Comparison of ENCODE assay signal across 11 mouse cellular contexts in the genomic region with DNA sequence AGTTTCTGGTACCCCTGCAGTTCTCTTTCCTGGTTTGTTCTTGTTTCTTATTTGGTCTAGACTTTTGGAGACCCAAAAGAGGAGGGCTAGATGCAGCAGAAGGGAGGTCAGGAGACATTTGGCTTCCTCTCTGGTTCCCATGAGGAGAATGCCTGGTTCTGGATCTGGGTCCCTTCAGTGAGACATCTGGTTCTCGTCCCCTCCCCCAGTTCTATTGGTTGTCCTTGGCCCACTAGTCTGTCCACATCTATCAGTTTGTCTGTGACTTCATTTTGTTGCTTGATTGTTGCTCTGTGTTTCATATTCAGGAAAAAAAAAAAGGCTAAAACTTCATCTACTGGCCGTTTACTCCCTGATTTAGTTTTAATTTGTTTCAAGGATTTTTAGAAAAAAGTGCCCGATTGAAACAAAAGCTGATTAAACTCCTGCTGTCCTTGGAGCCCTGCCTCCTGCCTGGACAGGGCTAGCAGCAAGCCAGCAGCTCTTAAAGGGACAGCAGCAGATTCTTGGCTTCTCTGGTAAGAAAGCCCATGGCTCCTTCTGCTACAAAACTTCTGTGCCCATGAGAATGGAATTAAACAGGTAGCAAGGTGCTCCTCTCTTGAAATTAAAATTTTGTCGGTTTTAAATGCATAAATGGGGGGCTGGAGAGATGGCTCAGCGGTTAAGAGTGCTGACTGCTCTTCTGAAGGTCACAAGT. TPM values are rescaled to one million over a fixed set of nuclear protein-coding genes. Genes with fewer than 3 reads are reported as not detected.
DNase-seq lines count a peak whose midpoint lies in the region; ATAC-seq and TF ChIP-seq lines count a peak whose summit lies in the region.
"Had no signal": no experiment of that assay in that cellular context is flagged by ENCODE, and none has a peak within 500 bp of the region (broad histone marks: within the 10 kb centered on the region; RNA-seq: fewer than 3 reads in every experiment).

No protein-coding gene starts in this region.

- TF ChIP-seq POLR2A in ES-Bruce4 (IDR thresholded peaks at IDR 0.05; ENCODE audit: insufficient read depth, low read length): no peak

- TF ChIP-seq CTCF in ES-Bruce4 (IDR thresholded peaks at IDR 0.05; ENCODE audit: low read depth, low read length): no peak

- H3K9me3 ChIP-seq in kidney, embryonic 16.5 days (ENCODE audit: low read length): no peaks in the 10 kb centered on the region
- H3K9me3 ChIP-seq in ES-Bruce4 (replicated peaks; ENCODE audit: control insufficient read depth, insufficient read depth, low read length, poor library complexity, severe bottlenecking): no peaks in the 10 kb centered on the region
- no peaks in the 10 kb centered on the region for H3K9me3 ChIP-seq in embryonic facial prominence, embryonic 10.5 days
- H3K9me3 ChIP-seq: limb, embryonic 12.5 days had no signal

- H3K36me3 ChIP-seq in kidney, embryonic 16.5 days (ENCODE audit: insufficient read depth, low read length): no peaks in the 10 kb centered on the region
- no peaks in the 10 kb centered on the region for H3K36me3 ChIP-seq in ES-Bruce4 (ENCODE audit: control insufficient read depth, insufficient read depth, low read length, poor library complexity, severe bottlenecking)
- no peaks in the 10 kb centered on the region for H3K36me3 ChIP-seq in embryonic facial prominence, embryonic 10.5 days (replicated peaks)
- H3K36me3 ChIP-seq: limb, embryonic 12.5 days had no signal

- no peaks in the 10 kb centered on the region for H3K4me1 ChIP-seq in kidney, embryonic 16.5 days (ENCODE audit: insufficient read depth, low read length)
- peaks cover 1% of the 10 kb centered on the region for H3K4me1 ChIP-seq in ES-Bruce4 (ENCODE audit: control insufficient read depth, insufficient read depth, low read length)
- H3K4me1 ChIP-seq in brown adipose tissue, adult 24 weeks (ENCODE audit: control insufficient read depth, insufficient read depth, insufficient read length, low read length): no peaks in the 10 kb centered on the region
- H3K4me1 ChIP-seq in embryonic facial prominence, embryonic 10.5 days: no peaks in the 10 kb centered on the region
- H3K4me1 ChIP-seq: limb, embryonic 12.5 days had no signal

- peak; percentile 29 to 52 for DNase-seq in cerebellum, postnatal 10 days
- DNase-seq in cerebellum, adult 8-10 months: no peak
- peak; percentile 18 for DNase-seq in kidney, postnatal 14 days
- no peak for DNase-seq in embryonic facial prominence, embryonic 10.5 days (ENCODE audit: low spot score)

- no peak for ATAC-seq in kidney, embryonic 16.5 days (ENCODE audit: low FRiP score, low TSS enrichment)
- no peak for ATAC-seq in inflammation-experienced regulatory T-cells, adult 6 months
- ATAC-seq: midbrain, embryonic 16.5 days; Patski had no signal

- WGBS in kidney, embryonic 16.5 days: 31% methylated on average over 5 of the region's 5 CpGs
- 29% methylated on average over 5 of the region's 5 CpGs for WGBS in embryonic facial prominence, embryonic 10.5 days

- no peak overlapping the region for H3K4me2 ChIP-seq in kidney, embryonic 16.5 days (replicated peaks; ENCODE audit: low read depth, low read length)
- H3K4me2 ChIP-seq: limb, embryonic 12.5 days had no signal

- no peak overlapping the region for H3K4me3 ChIP-seq in kidney, embryonic 16.5 days (ENCODE audit: low read length)
- no peak overlapping the region for H3K4me3 ChIP-seq in ES-Bruce4 (ENCODE audit: low read depth, low read length)
- no peak overlapping the region for H3K4me3 ChIP-seq in brown adipose tissue, adult 24 weeks (ENCODE audit: insufficient read depth, low read depth, low read length)
- H3K4me3 ChIP-seq in embryonic facial prominence, embryonic 10.5 days: no peak overlapping the region
- H3K4me3 ChIP-seq: limb, embryonic 12.5 days had no signal

- H3K27ac ChIP-seq in kidney, embryonic 16.5 days (ENCODE audit: low read length): no peak overlapping the region
- 0 out of 2 replicates have a peak overlapping the region, but pooled peaks have one; percentile 34 for H3K27ac ChIP-seq in ES-Bruce4 (ENCODE audit: insufficient read depth, low read length)
- 0 out of 2 replicates have a peak overlapping the region, but pooled peaks have one; percentile 52 for H3K27ac ChIP-seq in brown adipose tissue, adult 24 weeks (replicated peaks; ENCODE audit: low read depth, low read length)
- no peak overlapping the region for H3K27ac ChIP-seq in embryonic facial prominence, embryonic 10.5 days (replicated peaks)
- H3K27ac ChIP-seq: limb, embryonic 12.5 days had no signal

- TF ChIP-seq EP300 in ES-Bruce4 (IDR thresholded peaks at IDR 0.05; ENCODE audit: insufficient read depth, low read depth, low read length): no peak

- no peaks in the 10 kb centered on the region for H3K27me3 ChIP-seq in kidney, embryonic 16.5 days (ENCODE audit: insufficient read depth, low read length)
- no peaks in the 10 kb centered on the region for H3K27me3 ChIP-seq in ES-Bruce4 (ENCODE audit: control insufficient read depth, insufficient read depth, low read length, poor library complexity, severe bottlenecking)
- H3K27me3 ChIP-seq in embryonic facial prominence, embryonic 10.5 days (replicated peaks; ENCODE audit: low read depth, poor library complexity, severe bottlenecking): no peaks in the 10 kb centered on the region
- H3K27me3 ChIP-seq: limb, embryonic 12.5 days; Patski had no signal

- H3K9ac ChIP-seq in kidney, embryonic 16.5 days (replicated peaks; ENCODE audit: low read length): no peak overlapping the region
- no peak overlapping the region for H3K9ac ChIP-seq in ES-Bruce4 (ENCODE audit: low read depth, poor library complexity, severe bottlenecking)
- H3K9ac ChIP-seq: limb, embryonic 12.5 days had no signal

RNA-seq across cellular contexts. Expression of gene Rfwd3, which starts 5.2 kb away (rescaled TPM):
- polyA plus RNA-seq in kidney, embryonic 16.5 days (2015; fragmentation: Nextera tagmentation; extraction: Ambion mirVana): 71.9 and 74.9 TPM in 2 replicates
- 76.1 and 80.6 TPM in 2 replicates for polyA plus RNA-seq in ES-Bruce4 (2011; ENCODE audit: insufficient read depth, insufficient read length, low read depth, missing spikeins)
- polyA plus RNA-seq in brown adipose tissue, adult 24 weeks (2012; ENCODE audit: insufficient read depth, insufficient read length, missing spikeins): 7.0 and 9.1 TPM in 2 replicates
- polyA plus RNA-seq in inflammation-experienced regulatory T-cells, adult 6 months (2017; shearing (Covaris generic)): 10 to 100 TPM; 26.0 to 37.9 (median 27.3) TPM
- polyA plus RNA-seq in embryonic facial prominence, embryonic 10.5 days (2016; fragmentation: Nextera tagmentation; extraction: Ambion mirVana): 97.9 and 109 TPM in 2 replicates

RNA-seq across cellular contexts. Expression of gene Mlkl, which starts 32.8 kb away (rescaled TPM):
- polyA plus RNA-seq in kidney, embryonic 16.5 days (2015; fragmentation: Nextera tagmentation; extraction: Ambion mirVana): 1.8 and 2.5 TPM in 2 replicates
- polyA plus RNA-seq in ES-Bruce4 (2011; ENCODE audit: insufficient read depth, insufficient read length, low read depth, missing spikeins): 0.61 and 1.3 TPM in 2 replicates
- 2.7 and 2.8 TPM in 2 replicates for polyA plus RNA-seq in brown adipose tissue, adult 24 weeks (2012; ENCODE audit: insufficient read depth, insufficient read length, missing spikeins)
- polyA plus RNA-seq in inflammation-experienced regulatory T-cells, adult 6 months (2017; shearing (Covaris generic)): 10 to 100 TPM in 1 of 3 experiments, 1 to 10 TPM in 2; 3.7 to 18.8 (median 6.3) TPM
- 0.21 and 0.60 TPM in 2 replicates for polyA plus RNA-seq in embryonic facial prominence, embryonic 10.5 days (2016; fragmentation: Nextera tagmentation; extraction: Ambion mirVana)

RNA-seq across cellular contexts. Expression of gene Glg1, which starts 46.2 kb away (rescaled TPM):
- 79.5 and 88.4 TPM in 2 replicates for polyA plus RNA-seq in kidney, embryonic 16.5 days (2015; fragmentation: Nextera tagmentation; extraction: Ambion mirVana)
- polyA plus RNA-seq in ES-Bruce4 (2011; ENCODE audit: insufficient read depth, insufficient read length, low read depth, missing spikeins): 76.3 and 78.3 TPM in 2 replicates
- polyA plus RNA-seq in brown adipose tissue, adult 24 weeks (2012; ENCODE audit: insufficient read depth, insufficient read length, missing spikeins): 13.9 and 21.8 TPM in 2 replicates
- polyA plus RNA-seq in inflammation-experienced regulatory T-cells, adult 6 months (2017; shearing (Covaris generic)): 10 to 100 TPM; 25.2 to 37.5 (median 28.5) TPM
- 62.0 and 65.0 TPM in 2 replicates for polyA plus RNA-seq in embryonic facial prominence, embryonic 10.5 days (2016; fragmentation: Nextera tagmentation; extraction: Ambion mirVana)

Comparison
In these comparisons a context has a peak if more than half of its experiments do, and no peak if none do; other contexts are left out.
1. DNase-seq: peak in cerebellum, postnatal 10 days (2 of 2) and kidney, postnatal 14 days (single experiment); none in cerebellum, adult 8-10 months (single experiment) and embryonic facial prominence, embryonic 10.5 days (single experiment).
2. H3K27ac ChIP-seq: peak in ES-Bruce4 (single experiment) and brown adipose tissue, adult 24 weeks (single experiment); none in kidney, embryonic 16.5 days (single experiment) and embryonic facial prominence, embryonic 10.5 days (single experiment).